Mouse (Mus musculus) neural tube, embryonic 10.5 days (tissue): ENCODE results near the gene Glyat.

Experiments used
- DNase-seq: peaks from one replicate; pipeline ENCODE4 v3.0.0-alpha.2; 2017; ENCODE audit warnings: low spot score; ENCODE audit errors: extremely low spot score

Glyat gene

DNA sequence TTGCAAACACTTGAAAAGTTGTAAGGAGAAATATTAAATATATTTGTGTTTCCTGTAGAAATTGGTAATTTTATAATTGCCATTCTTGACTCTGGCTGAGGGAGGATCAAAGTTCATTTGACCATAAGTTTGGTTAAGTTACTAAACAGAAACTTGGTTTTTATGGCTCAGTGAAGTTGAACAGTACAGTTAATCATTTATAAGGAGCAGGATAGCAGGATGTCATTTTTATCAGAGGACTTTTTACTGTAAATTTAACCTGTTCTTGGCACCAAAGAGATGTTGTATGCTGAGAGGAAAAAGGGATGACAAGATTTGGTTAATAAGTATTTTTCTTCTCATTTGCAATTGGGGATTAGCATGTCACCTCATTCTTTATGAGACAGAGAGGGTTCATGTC lies 51.5 kb downstream of the Glyat start:
- no peak for DNase-seq

- DNase-seq: no peak
These were observed 52.1 kb downstream of the Glyat start for GRCm38 (mm10) chr19:12685231-12685630.

GRCm38 (mm10) chr19:12695590-12695989 lies 62.5 kb downstream of the Glyat start, which contains the start of gene Keg1:
TSS of gene Keg1 (plus strand) at chr19:12695786.
- no peak for DNase-seq

- DNase-seq: no peak
These were observed 63.1 kb downstream of the Glyat start for GRCm38 (mm10) chr19:12696221-12696620.
